Mouse (Mus musculus) cerebellum, adult 9-10 months (tissue): ENCODE results near the gene Atf2.
A peak's percentile ranks its signal among the peaks of the same experiment; 100 is the strongest.

ENCODE experiments used
- DNase-seq: peaks from one replicate; pipeline ENCODE4 v3.0.0; 2022

The Atf2 gene

GRCm38 (mm10) chr2:73774786-73775682 is 117.4 kb downstream of the Atf2 start, which contains the start of gene Chn1:
Chn1 (minus strand) TSS chr2:73775346.
- DNase-seq: peak; percentile 61

- DNase-seq: no peak
These were observed 119.5 kb downstream of the Atf2 start for GRCm38 (mm10) chr2:73772945-73773344.

GRCm38 (mm10) chr2:73768669-73769068 is 123.8 kb downstream of the Atf2 start:
- DNase-seq: no peak
